ENCODE assay signal across 7 mouse cellular contexts in the genomic region with DNA sequence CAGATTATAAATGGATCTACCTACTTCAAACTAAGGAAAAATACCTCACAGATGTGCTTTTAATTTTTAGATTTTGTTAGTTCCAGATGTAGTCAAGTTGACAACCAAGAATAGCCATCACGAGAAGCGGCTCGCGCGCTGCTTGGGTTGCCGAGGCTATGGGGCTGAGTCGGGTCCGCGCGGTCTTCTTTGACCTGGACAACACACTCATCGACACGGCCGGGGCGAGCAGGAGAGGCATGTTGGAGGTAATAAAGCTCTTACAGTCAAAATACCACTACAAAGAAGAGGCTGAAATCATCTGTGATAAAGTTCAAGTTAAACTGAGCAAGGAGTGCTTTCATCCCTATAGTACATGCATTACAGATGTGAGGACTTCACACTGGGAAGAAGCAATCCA.
A peak's percentile ranks its signal among the peaks of the same experiment; 100 is the strongest.
DNase-seq lines count a peak whose midpoint lies in the region; ATAC-seq lines count a peak whose summit lies in the region.
"Not testable (repeated sequence)": the region's sequence is repeated elsewhere in the genome, so short reads cannot be mapped to it uniquely, and the experiment has no call there.

No protein-coding gene starts in this region.

- DNase-seq in forebrain, embryonic 11.5 days (ENCODE audit: low spot score): not testable (repeated sequence)

- H3K4me2 ChIP-seq in forebrain, embryonic 11.5 days (ENCODE audit: low read depth, low read length, severe bottlenecking); heart, embryonic 12.5 days; kidney, embryonic 15.5 days; midbrain, embryonic 12.5 days (replicated peaks); stomach, embryonic 15.5 days: not testable (repeated sequence)

- not testable (repeated sequence) for H3K9me3 ChIP-seq in forebrain, embryonic 11.5 days (ENCODE audit: control insufficient read depth, low read length); heart, embryonic 12.5 days (replicated peaks); kidney, embryonic 15.5 days (replicated peaks); midbrain, embryonic 12.5 days; stomach, embryonic 15.5 days

- ATAC-seq in cerebellum, adult (ENCODE audit: insufficient number of reproducible peaks, low FRiP score, low TSS enrichment): peak; percentile 89; the same call in 1 of the 2 replicates
- ATAC-seq in forebrain, embryonic 11.5 days (replicated peaks; ENCODE audit: low FRiP score): peak; percentile 66; the same call in 1 of the 2 replicates
- ATAC-seq in heart, embryonic 12.5 days (ENCODE audit: insufficient number of reproducible peaks, low FRiP score): peak; percentile 39; the same call in 1 of the 2 replicates
- 0 out of 2 replicates have a peak, but pooled peaks have one; percentile 75 for ATAC-seq in kidney, embryonic 15.5 days (replicated peaks; ENCODE audit: low FRiP score)
- peak; percentile 84 for ATAC-seq in megakaryocyte, adult 5-6 weeks (ENCODE audit: poor library complexity, severe bottlenecking)
- ATAC-seq in midbrain, embryonic 12.5 days (ENCODE audit: low FRiP score, low read depth): 0 out of 2 replicates have a peak, but pooled peaks have one; percentile 72
- ATAC-seq in stomach, embryonic 15.5 days (ENCODE audit: insufficient read depth, low FRiP score, low read depth): peak; percentile 56; the same call in 1 of the 2 replicates

- H3K27me3 ChIP-seq in forebrain, embryonic 11.5 days (ENCODE audit: control insufficient read depth, insufficient read depth, low read length); heart, embryonic 12.5 days (replicated peaks); kidney, embryonic 15.5 days; midbrain, embryonic 12.5 days; stomach, embryonic 15.5 days (replicated peaks): not testable (repeated sequence)

- not testable (repeated sequence) for H3K36me3 ChIP-seq in forebrain, embryonic 11.5 days (ENCODE audit: control insufficient read depth, insufficient read depth, low read length); heart, embryonic 12.5 days; kidney, embryonic 15.5 days; midbrain, embryonic 12.5 days; stomach, embryonic 15.5 days

- 97% methylated on average over 14 of the region's 14 CpGs for WGBS in forebrain, embryonic 11.5 days
- WGBS in heart, embryonic 12.5 days: 94% methylated on average over 14 of the region's 14 CpGs
- 95% methylated on average over 14 of the region's 14 CpGs for WGBS in kidney, embryonic 15.5 days
- 96% methylated on average over 14 of the region's 14 CpGs for WGBS in midbrain, embryonic 12.5 days
- WGBS in stomach, embryonic 15.5 days: 96% methylated on average over 14 of the region's 14 CpGs

- H3K9ac ChIP-seq in forebrain, embryonic 11.5 days (ENCODE audit: low read length); heart, embryonic 12.5 days; kidney, embryonic 15.5 days; midbrain, embryonic 12.5 days (replicated peaks); stomach, embryonic 15.5 days: not testable (repeated sequence)

- H3K27ac ChIP-seq in forebrain, embryonic 11.5 days (ENCODE audit: low read depth, low read length); heart, embryonic 12.5 days (ENCODE audit: poor library complexity, severe bottlenecking); kidney, embryonic 15.5 days; midbrain, embryonic 12.5 days (replicated peaks); stomach, embryonic 15.5 days: not testable (repeated sequence)

- H3K4me3 ChIP-seq in forebrain, embryonic 11.5 days (ENCODE audit: low read depth, low read length); heart, embryonic 12.5 days; kidney, embryonic 15.5 days (replicated peaks); midbrain, embryonic 12.5 days; stomach, embryonic 15.5 days (replicated peaks): not testable (repeated sequence)

- not testable (repeated sequence) for H3K4me1 ChIP-seq in forebrain, embryonic 11.5 days (replicated peaks; ENCODE audit: control insufficient read depth, insufficient read depth, low read length); heart, embryonic 12.5 days (replicated peaks); kidney, embryonic 15.5 days; midbrain, embryonic 12.5 days; stomach, embryonic 15.5 days

Comparison
In these comparisons a context has a peak if more than half of its experiments do, and no peak if none do; other contexts are left out.
1. ATAC-seq: peak in every context shown above with its lines; median percentile 89 in cerebellum, adult; 84 in megakaryocyte, adult 5-6 weeks; 75 in kidney, embryonic 15.5 days; 72 in midbrain, embryonic 12.5 days; 66 in forebrain, embryonic 11.5 days; 56 in stomach, embryonic 15.5 days; 39 in heart, embryonic 12.5 days.